Mouse (Mus musculus) intestine, embryonic 16.5 days (tissue): ENCODE measurements around the gene Atf6. TPM values are rescaled to one million over a fixed set of nuclear protein-coding genes. Genes with fewer than 3 reads are reported as not detected.

Experiments
- ATAC-seq: fragments of 200-750 bp; cut with Nextera tagmentation; 2 replicates; pipeline ENCODE4 v1.8.0; 2017; ENCODE audit warnings: moderate TSS enrichment, moderate library complexity
- H3K27ac ChIP-seq: fragments of 300-500 bp; sonication (generic); 2 replicates; pipeline ENCODE4 v1.5.1; 2014; ENCODE audit warnings: mild to moderate bottlenecking, low read length
- H3K27me3 ChIP-seq: fragments of 300-500 bp; sonication (generic); replicated peaks from 2 replicates; pipeline ENCODE4 v1.6.1; 2014; ENCODE audit warnings: low read length, control low read depth, mixed read lengths; ENCODE audit not compliant: control insufficient read depth, insufficient read depth
- H3K36me3 ChIP-seq: fragments of 300-500 bp; sonication (generic); 2 replicates; pipeline ENCODE4 v1.6.1; 2014; ENCODE audit warnings: low read length, control low read depth; ENCODE audit not compliant: control insufficient read depth, insufficient read depth
- H3K4me1 ChIP-seq: fragments of 300-500 bp; sonication (generic); 2 replicates; pipeline ENCODE4 v1.6.1; 2014; ENCODE audit warnings: low read length, control low read depth, mixed read lengths; ENCODE audit not compliant: control insufficient read depth, insufficient read depth
- H3K4me2 ChIP-seq: fragments of 300-500 bp; sonication (generic); 2 replicates; pipeline ENCODE4 v1.6.1; 2014; ENCODE audit warnings: low read depth, low read length, control low read depth
- H3K4me3 ChIP-seq: fragments of 300-500 bp; sonication (generic); 2 replicates; pipeline ENCODE4 v1.5.1; 2014; ENCODE audit warnings: mild to moderate bottlenecking, low read length
- H3K9ac ChIP-seq: fragments of 300-500 bp; sonication (generic); 2 replicates; pipeline ENCODE4 v1.6.1; 2014; ENCODE audit warnings: low read depth, low read length
- H3K9me3 ChIP-seq: fragments of 300-500 bp; sonication (generic); 2 replicates; pipeline ENCODE4 v1.6.1; 2016; ENCODE audit warnings: low read length, control low read depth; ENCODE audit not compliant: control insufficient read depth
- WGBS: fragments of 180-500 bp; shearing (Covaris S2); extraction: QIAGEN DNeasy Blood & Tissue Kit; methylation state at CpG from one replicate; pipeline ENCODE4 v1.1.7; 2014; 5-methylcytosine and 5-hydroxymethylcytosine counted together
- polyA plus RNA-seq: library from polyadenylated mRNA; unstranded; fragments of >200 nt; fragmentation: Nextera tagmentation; extraction: Ambion mirVana; gene quantifications from 2 replicates; pipeline ENCODE4 v1.2.1, GENCODE M21; 2015

Atf6 gene
- polyA plus RNA-seq, 1 experiment from 2014 or later, result 8.0 TPM

DNA sequence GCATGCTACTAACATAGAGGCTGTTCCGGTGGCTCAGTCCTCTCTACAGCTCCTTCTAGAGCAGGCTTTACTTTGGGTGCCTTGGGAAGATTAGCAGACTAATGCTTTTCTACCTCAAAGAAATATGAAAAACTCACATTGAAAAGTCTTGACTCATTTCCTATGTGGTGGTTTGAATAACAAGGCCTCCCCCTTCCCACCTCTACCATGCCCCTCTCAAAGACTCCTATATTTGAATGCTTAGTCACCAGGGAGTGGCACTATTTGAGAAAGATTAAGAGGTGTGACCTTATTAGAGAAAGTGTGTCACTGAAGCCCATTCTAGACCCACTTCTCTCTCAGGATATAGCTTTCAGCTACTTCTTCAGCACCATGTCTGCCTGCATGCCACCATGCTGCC, 37.8 kb downstream of the Atf6 start:
- H3K4me3 ChIP-seq, result no peak overlapping the region
- ATAC-seq, result no peak

DNA sequence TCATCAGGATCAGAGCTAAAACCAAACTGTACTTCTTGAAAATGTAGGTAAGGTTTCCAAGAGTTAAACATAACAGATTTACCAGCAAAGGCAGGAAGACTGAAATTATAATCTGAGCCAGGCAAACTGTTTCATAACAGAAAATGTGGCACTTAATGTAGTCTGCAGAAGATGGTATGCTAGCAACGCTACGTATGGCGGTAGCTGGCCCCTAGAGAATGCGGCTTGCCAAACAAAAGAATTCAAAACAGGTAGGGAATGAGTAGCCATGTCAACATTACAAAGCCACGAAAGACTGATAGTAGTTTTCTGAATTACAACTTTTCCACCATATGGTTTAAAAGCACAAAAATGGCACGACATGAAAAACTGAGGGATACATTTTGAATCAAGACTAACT, 38.2 kb downstream of the Atf6 start:
- no peaks in the 10 kb centered on the region for H3K4me1 ChIP-seq
- H3K4me2 ChIP-seq, result no peak overlapping the region
- no peak for ATAC-seq
- H3K4me3 ChIP-seq, result no peak overlapping the region
- H3K27ac ChIP-seq, result no peak overlapping the region
- H3K36me3 ChIP-seq, result 0 out of 2 replicates have a peak, but pooled peaks cover 3% of the 10 kb centered on the region
- no peaks in the 10 kb centered on the region for H3K9me3 ChIP-seq
- 91% methylated on average over 6 of the region's 6 CpGs for WGBS
- H3K9ac ChIP-seq, result no peak overlapping the region
- H3K27me3 ChIP-seq, result no peaks in the 10 kb centered on the region

More for the DNA sequence above, 37.8 kb downstream of the Atf6 start:
- 0 out of 2 replicates have a peak, but pooled peaks cover 3% of the 10 kb centered on the region for H3K36me3 ChIP-seq
- H3K9me3 ChIP-seq, result no peaks in the 10 kb centered on the region
- 100% methylated on average over 1 of the region's 1 CpGs for WGBS
- no peaks in the 10 kb centered on the region for H3K27me3 ChIP-seq
- H3K4me1 ChIP-seq, result no peaks in the 10 kb centered on the region
- H3K4me2 ChIP-seq, result no peak overlapping the region
- H3K9ac ChIP-seq, result no peak overlapping the region
- H3K27ac ChIP-seq, result no peak overlapping the region

DNA sequence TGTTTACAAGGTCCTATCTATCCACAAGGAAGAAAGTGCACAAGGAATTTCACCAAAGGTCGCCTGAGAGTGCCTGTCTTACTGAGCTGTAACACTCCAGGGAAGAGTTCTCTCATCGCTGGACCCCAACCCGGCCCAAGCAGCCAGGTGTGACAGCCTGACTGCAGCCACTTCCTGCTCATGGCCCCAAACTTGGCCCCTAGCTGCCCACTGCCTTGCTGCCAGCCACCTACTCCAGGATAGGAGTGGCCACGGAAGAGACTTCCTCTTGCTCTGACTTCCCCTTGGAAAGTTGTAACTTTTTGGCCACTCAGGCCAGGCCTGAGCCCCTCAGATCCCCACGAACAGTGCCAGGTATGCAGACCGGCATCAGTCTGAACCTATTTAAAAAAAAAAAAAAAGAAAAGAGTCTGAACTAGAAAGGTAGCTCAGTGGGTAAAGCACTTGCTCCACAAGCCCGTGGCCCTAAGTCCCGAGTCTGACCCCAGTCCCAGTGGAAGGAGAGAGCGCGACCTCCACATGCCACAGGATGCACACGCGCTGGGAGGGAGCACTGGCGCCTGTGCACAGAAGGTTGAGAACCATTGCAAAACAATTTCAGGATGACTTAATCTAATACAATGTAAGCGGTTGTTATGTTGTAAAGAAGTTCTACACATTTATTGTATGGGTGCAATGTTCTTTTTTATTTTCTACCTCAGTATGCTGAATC, 47.3 kb downstream of the Atf6 start:
- Histone ChIP-seq H3K36me3 (no peaks in the 10 kb centered on the region; the same call in 1 of the 2 replicates), H3K9me3 (no peaks in the 10 kb centered on the region), H3K27ac (no peak overlapping the region), H3K9ac (no peak overlapping the region), H3K4me1 (no peaks in the 10 kb centered on the region), H3K4me2 (no peak overlapping the region), H3K4me3 (no peak overlapping the region), H3K27me3 (no peaks in the 10 kb centered on the region)
- WGBS, result 83% methylated on average over 14 of the region's 14 CpGs
- ATAC-seq, result no peak

DNA sequence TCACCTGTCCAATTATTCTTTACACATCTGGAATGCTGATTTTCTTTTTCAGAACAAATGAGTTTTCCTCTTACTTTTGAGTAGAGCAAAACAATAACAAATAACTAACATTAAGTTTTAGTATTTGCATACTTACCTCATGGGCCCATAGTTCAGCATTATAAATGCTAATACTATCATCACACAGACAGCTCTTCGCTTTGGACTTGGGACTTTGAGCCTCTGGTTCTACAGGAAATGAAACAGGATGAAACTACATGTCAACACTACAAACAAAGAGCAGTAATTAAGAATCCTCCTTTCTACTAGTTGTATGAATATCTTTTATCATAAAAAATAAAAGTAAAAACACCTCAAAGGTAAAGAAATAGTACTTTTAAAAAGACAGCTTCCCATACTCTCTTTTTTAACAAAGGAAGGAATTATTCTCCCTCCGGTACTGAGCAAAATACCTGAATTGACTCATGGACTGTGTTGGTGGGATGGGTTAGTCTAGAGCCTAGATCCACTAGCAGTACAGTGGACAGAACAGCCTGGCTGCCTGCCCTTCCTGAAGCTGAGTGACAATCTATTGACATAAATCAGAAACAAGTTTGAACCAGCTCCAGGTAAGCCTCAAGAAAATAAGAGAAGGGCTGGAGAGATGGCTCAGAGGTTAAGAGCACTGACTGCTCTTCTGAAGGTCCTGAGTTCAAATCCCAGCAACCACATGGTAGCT, 52.1 kb downstream of the Atf6 start:
- WGBS, result 85% methylated on average over 2 of the region's 2 CpGs
- no peak overlapping the region for H3K4me3 ChIP-seq
- no peak overlapping the region for H3K9ac ChIP-seq
- H3K36me3 ChIP-seq, result no peaks in the 10 kb centered on the region; the same call in 1 of the 2 replicates
- H3K27me3 ChIP-seq, result no peaks in the 10 kb centered on the region
- H3K4me2 ChIP-seq, result no peak overlapping the region
- no peaks in the 10 kb centered on the region for H3K4me1 ChIP-seq
- no peak overlapping the region; the same call in 1 of the 2 replicates for H3K27ac ChIP-seq
- peak; percentile 83 for ATAC-seq
- no peaks in the 10 kb centered on the region for H3K9me3 ChIP-seq

DNA sequence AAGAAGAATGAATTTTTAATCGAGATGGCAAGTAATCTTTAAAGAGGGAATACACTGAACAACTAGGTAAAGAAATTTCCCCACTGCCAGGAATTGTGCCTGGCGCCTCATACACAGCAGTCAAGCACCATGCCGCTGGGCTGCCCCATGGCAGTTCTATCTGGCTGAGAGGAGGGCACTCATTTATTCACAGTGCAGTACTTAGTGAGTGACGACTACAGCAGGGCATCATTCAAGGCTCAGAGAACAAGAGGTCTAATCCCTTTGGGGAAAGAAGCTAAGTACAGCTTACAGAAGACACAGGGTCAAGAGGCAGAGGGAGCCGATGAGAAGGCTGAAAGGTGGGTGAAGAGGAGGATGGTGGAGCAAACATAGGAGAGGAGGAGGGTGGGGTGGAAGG, 54.7 kb downstream of the Atf6 start:
- 81% methylated on average over 5 of the region's 5 CpGs for WGBS
- no peak for ATAC-seq
- no peak overlapping the region for H3K27ac ChIP-seq

DNA sequence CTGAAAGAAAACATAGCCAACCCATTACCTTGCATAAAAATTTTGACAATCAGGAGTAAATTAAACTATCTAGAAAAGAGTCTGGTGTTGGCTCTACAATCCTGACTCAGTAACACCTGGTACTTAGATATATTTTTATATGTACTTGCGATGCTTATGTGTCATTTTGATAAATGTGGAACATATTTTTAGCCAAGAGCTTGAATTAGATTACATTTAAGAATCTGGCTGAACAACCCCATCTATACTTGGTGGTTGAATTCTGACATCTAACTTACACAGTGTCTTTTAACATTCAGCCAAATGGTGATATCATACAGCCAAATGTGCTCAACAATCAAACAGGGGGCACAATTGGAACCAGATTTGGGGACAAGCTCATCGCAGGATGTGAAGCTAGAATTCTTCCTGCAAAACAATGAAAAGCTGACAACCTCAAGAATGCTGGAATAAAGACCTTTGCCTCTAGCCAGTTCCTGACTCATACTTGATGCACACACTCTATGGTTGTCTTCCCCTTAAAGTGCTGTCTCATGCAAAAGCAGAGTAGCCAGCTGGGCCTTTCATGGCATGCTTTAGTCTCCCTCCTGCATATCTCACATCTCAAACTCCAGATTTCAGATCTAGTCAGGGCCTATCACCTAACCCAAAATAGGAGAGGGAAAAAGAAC, 59.8 kb downstream of the Atf6 start:
- Histone ChIP-seq H3K9ac (no peak overlapping the region), H3K27ac (no peak overlapping the region), H3K4me3 (no peak overlapping the region), H3K27me3 (no peaks in the 10 kb centered on the region), H3K4me2 (no peak overlapping the region), H3K36me3 (no peaks in the 10 kb centered on the region), H3K4me1 (no peaks in the 10 kb centered on the region), H3K9me3 (no peaks in the 10 kb centered on the region)
- 74% methylated on average over 2 of the region's 2 CpGs for WGBS
- ATAC-seq, result no peak

More for the DNA sequence above, 54.7 kb downstream of the Atf6 start:
- no peak overlapping the region for H3K4me3 ChIP-seq
- no peaks in the 10 kb centered on the region; the same call in 1 of the 2 replicates for H3K36me3 ChIP-seq
- H3K4me2 ChIP-seq, result no peak overlapping the region
- no peak overlapping the region for H3K9ac ChIP-seq
- no peaks in the 10 kb centered on the region for H3K9me3 ChIP-seq
- no peaks in the 10 kb centered on the region for H3K27me3 ChIP-seq
- H3K4me1 ChIP-seq, result no peaks in the 10 kb centered on the region

DNA sequence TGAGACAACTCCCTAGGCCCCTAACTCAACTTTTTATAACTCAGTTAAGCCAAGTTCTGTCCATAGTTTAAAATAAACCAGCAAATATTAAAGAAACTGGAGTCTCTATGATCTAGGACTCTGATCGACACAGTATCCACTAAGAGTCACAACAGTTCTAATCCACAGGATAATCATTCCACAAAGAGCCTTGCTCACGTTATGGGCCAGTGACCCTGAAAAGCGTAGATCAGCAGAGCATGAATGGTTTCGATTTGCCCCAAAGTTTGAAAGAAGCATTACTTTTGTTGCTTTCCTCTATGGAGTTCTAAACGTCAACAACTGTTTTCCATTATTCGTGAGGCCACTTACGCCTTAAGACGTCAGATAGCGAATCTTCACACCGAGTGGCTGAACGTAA, 62.9 kb downstream of the Atf6 start:
- Histone ChIP-seq H3K4me1 (no peaks in the 10 kb centered on the region), H3K4me2 (no peak overlapping the region), H3K9ac (no peak overlapping the region), H3K4me3 (no peak overlapping the region), H3K36me3 (no peaks in the 10 kb centered on the region), H3K27me3 (no peaks in the 10 kb centered on the region), H3K9me3 (no peaks in the 10 kb centered on the region), H3K27ac (no peak overlapping the region)
- 92% methylated on average over 11 of the region's 11 CpGs for WGBS
- ATAC-seq, result no peak

DNA sequence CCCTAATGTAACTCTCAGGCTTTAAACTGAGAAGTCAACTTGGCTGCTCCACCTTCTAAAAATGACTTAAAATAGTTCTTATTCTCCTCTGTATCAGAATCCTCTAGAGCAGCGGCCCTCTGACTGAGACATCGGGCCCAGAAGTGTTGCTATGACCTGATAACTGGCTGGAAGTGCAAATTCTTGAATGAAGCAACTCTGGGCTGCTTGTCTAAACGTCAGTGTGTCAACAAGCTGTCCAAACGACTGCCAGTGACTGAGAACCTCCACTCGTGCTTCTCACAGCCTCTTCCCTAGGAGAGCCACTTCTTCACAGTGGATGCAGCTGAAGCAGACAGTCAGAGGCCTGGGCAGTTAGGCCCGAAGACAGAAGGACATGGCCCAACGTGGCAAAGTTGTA, 64.9 kb downstream of the Atf6 start:
- ATAC-seq, result no peak
- H3K4me2 ChIP-seq, result no peak overlapping the region
- no peaks in the 10 kb centered on the region for H3K4me1 ChIP-seq
- no peak overlapping the region for H3K27ac ChIP-seq
- H3K4me3 ChIP-seq, result no peak overlapping the region
- 56% methylated on average over 7 of the region's 7 CpGs for WGBS
- no peaks in the 10 kb centered on the region for H3K36me3 ChIP-seq
- H3K9ac ChIP-seq, result no peak overlapping the region
- H3K9me3 ChIP-seq, result no peaks in the 10 kb centered on the region
- no peaks in the 10 kb centered on the region for H3K27me3 ChIP-seq

DNA sequence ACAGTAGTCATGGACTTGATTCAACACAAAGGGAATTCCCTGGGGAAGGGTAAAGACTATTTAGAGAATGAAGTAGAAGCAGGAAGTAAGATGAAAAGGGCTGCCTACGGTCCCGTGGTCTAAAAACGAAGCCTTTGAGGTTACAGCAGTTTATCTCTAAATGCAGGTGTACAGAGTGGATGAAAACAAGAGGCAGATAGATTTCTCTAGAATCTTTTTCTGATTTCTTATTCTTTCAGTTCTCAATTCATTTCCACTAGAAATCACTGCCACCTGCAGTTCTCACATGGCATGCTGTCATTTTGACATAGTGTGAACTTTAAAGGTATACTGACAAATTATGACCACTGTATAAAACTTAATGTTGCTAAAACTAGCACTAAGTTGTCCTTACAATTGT, 66.9 kb downstream of the Atf6 start:
- Histone ChIP-seq H3K27ac (no peak overlapping the region), H3K9ac (no peak overlapping the region), H3K9me3 (no peaks in the 10 kb centered on the region), H3K4me3 (no peak overlapping the region), H3K36me3 (no peaks in the 10 kb centered on the region), H3K27me3 (no peaks in the 10 kb centered on the region), H3K4me1 (0 out of 2 replicates have a peak, but pooled peaks cover under 1% of the 10 kb centered on the region), H3K4me2 (no peak overlapping the region)
- 79% methylated on average over 3 of the region's 3 CpGs for WGBS
- ATAC-seq, result no peak
